Mouse (Mus musculus): Measurements from ENCODE around the gene Hspb1.

Gene Hspb1

DNA sequence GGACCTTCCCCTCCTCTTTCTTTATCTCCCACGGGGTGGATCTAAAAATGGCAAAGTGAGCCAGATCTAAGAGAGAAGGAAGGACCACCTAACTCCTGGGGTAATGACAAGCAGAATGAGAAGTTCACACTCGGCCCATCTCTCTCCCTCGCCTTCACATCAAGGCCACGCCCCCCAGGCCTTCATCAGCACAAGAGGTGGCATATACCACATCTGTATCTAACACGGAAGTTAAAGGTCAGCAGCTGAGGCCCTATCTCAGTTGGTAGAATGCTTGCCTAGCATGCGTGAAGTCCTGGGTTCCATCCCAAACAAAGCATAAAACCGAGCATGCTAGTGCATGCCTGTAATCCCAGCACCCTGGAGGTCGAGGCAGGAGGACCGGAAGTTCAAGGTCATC is 14.0 kb upstream of the Hspb1 start:
- Histone ChIP-seq H3K36me3 (ENCODE audit: insufficient read depth, low read length) (no peaks in the 10 kb centered on the region), H3K4me3 (replicated peaks; ENCODE audit: low read length) (no peak overlapping the region), H3K4me1 (replicated peaks; ENCODE audit: low read depth, low read length) (peaks cover 54% of the 10 kb centered on the region), H3K9me3 (ENCODE audit: low read length) (peaks cover 7% of the 10 kb centered on the region), H3K27me3 (ENCODE audit: insufficient read depth, low read length) (peaks cover 47% of the 10 kb centered on the region)
- TF ChIP-seq CTCF (conservative IDR thresholded peaks at IDR 0.05; ENCODE audit: low read length) (no peak), POU5F1 (IDR thresholded peaks at IDR 0.05; ENCODE audit: borderline replicate concordance, low read length) (no peak), NANOG (IDR thresholded peaks at IDR 0.05; ENCODE audit: borderline replicate concordance, low read length) (no peak)

DNA sequence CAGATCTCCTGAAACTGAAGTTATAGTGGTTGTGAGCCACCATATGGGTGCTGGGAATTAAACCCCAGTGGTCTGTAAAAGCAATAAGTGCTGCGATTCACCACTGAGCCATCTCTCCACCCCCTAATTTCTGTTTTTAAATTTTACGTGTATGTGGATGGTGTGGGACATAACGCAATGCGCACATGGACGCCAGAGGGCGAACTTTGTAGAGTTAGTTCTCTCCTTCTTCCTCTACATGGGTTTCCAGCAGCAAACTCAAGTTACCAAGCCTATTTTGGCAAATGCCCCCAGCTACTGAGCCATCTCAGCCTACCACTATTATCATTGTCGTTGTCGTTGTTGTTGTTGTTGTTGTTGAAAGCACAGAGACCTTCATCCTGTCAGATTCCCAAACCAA is 10.5 kb upstream of the Hspb1 start:
- H3K27me3 ChIP-seq (ENCODE audit: insufficient read depth, low read length): peaks cover 18% of the 10 kb centered on the region
- peaks cover 56% of the 10 kb centered on the region for H3K4me1 ChIP-seq (replicated peaks; ENCODE audit: low read depth, low read length)
- no peaks in the 10 kb centered on the region for H3K36me3 ChIP-seq (ENCODE audit: insufficient read depth, low read length)
- TF ChIP-seq CTCF (conservative IDR thresholded peaks at IDR 0.05; ENCODE audit: low read length): peak; percentile 31; the same call in 1 of the 2 replicates
- no peak for TF ChIP-seq POU5F1 (IDR thresholded peaks at IDR 0.05; ENCODE audit: borderline replicate concordance, low read length)
- no peak for TF ChIP-seq NANOG (IDR thresholded peaks at IDR 0.05; ENCODE audit: borderline replicate concordance, low read length)
- H3K9me3 ChIP-seq (ENCODE audit: low read length): no peaks in the 10 kb centered on the region
- H3K4me3 ChIP-seq (replicated peaks; ENCODE audit: low read length): peak overlapping the region; percentile 62; the same call in 1 of the 2 replicates

GRCm38 (mm10) chr5:135877831-135878231 is 9.9 kb upstream of the Hspb1 start:
- Histone ChIP-seq H3K36me3 (ENCODE audit: insufficient read depth, low read length) (no peaks in the 10 kb centered on the region), H3K4me3 (replicated peaks; ENCODE audit: low read length) (peak overlapping the region; percentile 62)
- TF ChIP-seq POU5F1 (IDR thresholded peaks at IDR 0.05; ENCODE audit: borderline replicate concordance, low read length): no peak
- peak; percentile 55 for TF ChIP-seq CTCF (conservative IDR thresholded peaks at IDR 0.05; ENCODE audit: low read length)

DNA sequence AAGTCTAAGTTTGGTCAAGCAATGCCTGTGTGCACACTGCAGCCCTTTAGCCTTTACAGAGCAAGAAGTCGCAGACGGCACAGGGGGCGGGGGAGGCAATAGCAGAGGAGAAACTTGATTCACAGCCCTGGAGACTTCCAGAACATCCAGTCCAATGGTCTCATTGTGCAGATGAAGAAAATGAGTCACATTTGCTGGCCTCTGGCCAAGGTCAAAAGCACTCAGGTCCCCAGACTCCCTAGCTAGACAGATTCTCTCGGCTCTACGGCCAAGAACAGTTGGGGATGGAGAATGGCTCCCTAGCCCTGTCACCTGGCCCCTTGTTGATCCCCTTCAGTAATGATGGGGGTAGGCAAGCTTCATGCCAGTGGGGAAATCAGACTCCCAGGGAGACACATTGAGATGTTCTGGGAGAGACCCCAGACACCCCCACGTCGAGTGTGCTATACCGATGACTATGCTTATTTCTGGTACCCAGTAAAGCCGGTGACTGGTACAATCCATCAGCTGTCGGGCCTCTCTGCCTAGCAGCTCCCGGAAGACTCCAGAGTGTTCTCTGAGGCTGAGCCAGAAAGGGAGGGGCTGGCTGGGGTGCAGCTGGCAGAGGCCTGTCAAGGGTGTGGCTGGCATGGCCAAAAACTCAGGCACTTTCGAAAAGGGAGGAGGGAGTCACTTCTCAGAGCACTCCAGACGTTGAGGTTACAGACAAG is 8.1 kb upstream of the Hspb1 start:
- Histone ChIP-seq H3K4me1 (replicated peaks; ENCODE audit: low read depth, low read length) (peaks cover 46% of the 10 kb centered on the region), H3K36me3 (ENCODE audit: insufficient read depth, low read length) (no peaks in the 10 kb centered on the region), H3K4me3 (replicated peaks; ENCODE audit: low read length) (no peak overlapping the region), H3K9me3 (ENCODE audit: low read length) (no peaks in the 10 kb centered on the region), H3K27me3 (ENCODE audit: insufficient read depth, low read length) (0 out of 2 replicates have a peak, but pooled peaks cover 4% of the 10 kb centered on the region)
- TF ChIP-seq CTCF (conservative IDR thresholded peaks at IDR 0.05; ENCODE audit: low read length) (no peak), NANOG (IDR thresholded peaks at IDR 0.05; ENCODE audit: borderline replicate concordance, low read length) (no peak), POU5F1 (IDR thresholded peaks at IDR 0.05; ENCODE audit: borderline replicate concordance, low read length) (no peak)

More at GRCm38 (mm10) chr5:135877831-135878231, 9.9 kb upstream of the Hspb1 start:
- Histone ChIP-seq H3K9me3 (ENCODE audit: low read length) (no peaks in the 10 kb centered on the region), H3K27me3 (ENCODE audit: insufficient read depth, low read length) (peaks cover 13% of the 10 kb centered on the region), H3K4me1 (replicated peaks; ENCODE audit: low read depth, low read length) (peaks cover 57% of the 10 kb centered on the region)

DNA sequence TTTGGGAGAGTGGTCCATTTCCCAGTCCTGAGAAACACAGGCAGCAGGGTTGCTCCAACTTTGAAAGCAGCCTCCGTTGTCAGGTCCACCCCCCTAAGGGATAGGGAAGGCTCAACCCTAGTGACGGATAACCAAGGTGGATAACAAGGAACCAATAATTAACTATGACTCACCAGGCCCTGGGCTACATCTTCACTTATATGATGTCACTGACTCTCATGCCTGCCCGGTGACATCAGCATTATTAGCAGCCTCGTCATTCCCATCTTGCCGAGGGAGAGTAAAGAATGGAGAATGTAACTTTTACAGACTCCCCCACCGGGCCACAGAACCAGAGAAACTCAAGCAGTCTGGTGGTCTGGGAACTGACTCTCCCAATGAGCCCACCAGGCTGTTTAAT is 3.1 kb upstream of the Hspb1 start:
- no peak for TF ChIP-seq CTCF (conservative IDR thresholded peaks at IDR 0.05; ENCODE audit: low read length)
- TF ChIP-seq POU5F1 (IDR thresholded peaks at IDR 0.05; ENCODE audit: borderline replicate concordance, low read length): no peak
- TF ChIP-seq NANOG (IDR thresholded peaks at IDR 0.05; ENCODE audit: borderline replicate concordance, low read length): no peak
- no peaks in the 10 kb centered on the region for H3K9me3 ChIP-seq (ENCODE audit: low read length)
- H3K36me3 ChIP-seq (ENCODE audit: insufficient read depth, low read length): peaks cover 3% of the 10 kb centered on the region; the same call in 1 of the 2 replicates
- H3K4me1 ChIP-seq (replicated peaks; ENCODE audit: low read depth, low read length): peaks cover 56% of the 10 kb centered on the region
- H3K4me3 ChIP-seq (replicated peaks; ENCODE audit: low read length): no peak overlapping the region
- H3K27me3 ChIP-seq (ENCODE audit: insufficient read depth, low read length): no peaks in the 10 kb centered on the region

GRCm38 (mm10) chr5:135888405-135889215 is 891 bp downstream of the Hspb1 start:
- Histone ChIP-seq H3K27me3 (ENCODE audit: insufficient read depth, low read length) (no peaks in the 10 kb centered on the region), H3K36me3 (ENCODE audit: insufficient read depth, low read length) (peaks cover 3% of the 10 kb centered on the region; the same call in 1 of the 2 replicates)
- TF ChIP-seq POU5F1 (IDR thresholded peaks at IDR 0.05; ENCODE audit: borderline replicate concordance, low read length): no peak
- TF ChIP-seq NANOG (IDR thresholded peaks at IDR 0.05; ENCODE audit: borderline replicate concordance, low read length): no peak
- TF ChIP-seq CTCF (conservative IDR thresholded peaks at IDR 0.05; ENCODE audit: low read length): no peak

DNA sequence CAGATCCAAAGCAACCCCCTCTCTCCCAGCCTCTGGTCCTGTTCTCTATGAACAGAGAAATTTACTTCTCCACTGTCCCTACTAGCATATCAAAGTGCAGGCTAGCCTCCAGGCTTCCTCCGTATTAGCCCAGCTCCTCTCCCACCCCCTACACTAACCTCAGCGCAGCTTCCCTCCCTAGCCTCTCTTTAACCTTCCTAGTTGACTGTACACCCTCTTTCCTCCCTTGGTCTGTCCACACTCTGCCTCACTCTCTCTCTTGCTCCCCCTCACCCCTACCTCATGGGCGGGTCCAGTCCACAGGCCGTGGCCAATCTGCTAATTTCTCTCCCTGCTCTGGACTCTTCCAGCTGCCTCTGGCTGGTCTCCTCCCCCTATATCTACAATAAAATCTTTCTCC is 2.6 kb downstream of the Hspb1 start:
- H3K27me3 ChIP-seq (ENCODE audit: insufficient read depth, low read length): no peaks in the 10 kb centered on the region
- peaks cover 76% of the 10 kb centered on the region for H3K4me1 ChIP-seq (replicated peaks; ENCODE audit: low read depth, low read length)
- TF ChIP-seq CTCF (conservative IDR thresholded peaks at IDR 0.05; ENCODE audit: low read length) (no peak), POU5F1 (IDR thresholded peaks at IDR 0.05; ENCODE audit: borderline replicate concordance, low read length) (no peak), NANOG (IDR thresholded peaks at IDR 0.05; ENCODE audit: borderline replicate concordance, low read length) (no peak)
- H3K9me3 ChIP-seq (ENCODE audit: low read length): no peaks in the 10 kb centered on the region
- peaks cover 3% of the 10 kb centered on the region; the same call in 1 of the 2 replicates for H3K36me3 ChIP-seq (ENCODE audit: insufficient read depth, low read length)
- peak overlapping the region; percentile 8; the same call in 1 of the 2 replicates for H3K4me3 ChIP-seq (replicated peaks; ENCODE audit: low read length)

More at GRCm38 (mm10) chr5:135888405-135889215, 891 bp downstream of the Hspb1 start:
- Histone ChIP-seq H3K4me1 (replicated peaks; ENCODE audit: low read depth, low read length) (peaks cover 78% of the 10 kb centered on the region), H3K9me3 (ENCODE audit: low read length) (no peaks in the 10 kb centered on the region), H3K4me3 (replicated peaks; ENCODE audit: low read length) (peak overlapping the region; percentile 90)

DNA sequence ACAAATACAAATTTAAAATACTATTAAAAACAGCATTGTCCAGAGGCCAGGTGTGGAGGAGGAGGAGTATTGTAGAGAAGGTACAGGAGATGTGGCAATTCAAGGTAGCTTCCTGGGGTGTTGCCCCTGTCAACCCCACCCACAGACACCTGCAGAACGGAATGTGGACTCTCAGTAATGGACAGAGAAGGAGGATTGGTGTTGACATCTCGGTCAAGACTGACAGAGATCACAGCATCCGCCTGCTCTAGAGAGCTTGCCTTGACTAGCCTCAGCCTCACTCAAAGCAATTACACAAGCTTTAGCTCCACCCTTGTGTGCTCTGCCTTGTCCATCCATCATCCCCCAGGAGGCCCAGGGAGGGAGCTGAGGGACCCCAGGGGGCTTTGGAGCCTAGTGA is 3.2 kb downstream of the Hspb1 start:
- peaks cover 3% of the 10 kb centered on the region; the same call in 1 of the 2 replicates for H3K36me3 ChIP-seq (ENCODE audit: insufficient read depth, low read length)
- H3K4me1 ChIP-seq (replicated peaks; ENCODE audit: low read depth, low read length): peaks cover 71% of the 10 kb centered on the region
- H3K27me3 ChIP-seq (ENCODE audit: insufficient read depth, low read length): no peaks in the 10 kb centered on the region
- no peak for TF ChIP-seq NANOG (IDR thresholded peaks at IDR 0.05; ENCODE audit: borderline replicate concordance, low read length)
- TF ChIP-seq POU5F1 (IDR thresholded peaks at IDR 0.05; ENCODE audit: borderline replicate concordance, low read length): no peak
- H3K9me3 ChIP-seq (ENCODE audit: low read length): no peaks in the 10 kb centered on the region
- H3K4me3 ChIP-seq (replicated peaks; ENCODE audit: low read length): peak overlapping the region; percentile 8
